Mouse (Mus musculus): ENCODE measurements at regions not wholly inside any gene's neighbourhood (a gene's known extent, or its start where the extent isn't known, plus 50 kb on each side); places are given as distances from the start of the nearest gene placed in this dataset.

DNA sequence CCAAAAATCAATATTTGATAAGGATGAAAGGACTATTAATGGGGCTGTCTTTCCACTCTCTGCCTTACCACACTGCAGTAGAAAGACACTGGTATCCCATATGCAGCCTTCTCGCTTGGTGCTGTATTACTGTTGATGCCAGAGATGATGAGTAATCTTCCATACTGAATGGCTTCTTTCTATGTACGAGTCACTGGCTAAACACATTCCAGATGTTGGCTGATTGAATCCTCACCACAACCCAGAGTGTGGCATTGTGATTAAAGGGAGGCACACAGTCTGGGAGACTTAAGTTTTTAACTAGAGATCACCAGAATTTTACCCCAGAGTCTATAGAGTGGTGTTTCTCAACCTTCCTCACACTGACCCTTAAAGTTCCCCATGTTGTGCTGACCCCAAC lies 84.9 kb upstream of the Ank start:
- no peak overlapping the region for H3K9ac ChIP-seq
- no peaks in the 10 kb centered on the region for H3K36me3 ChIP-seq (ENCODE audit: insufficient read depth)
- no peaks in the 10 kb centered on the region for H3K4me1 ChIP-seq (ENCODE audit: insufficient read depth)
- 62% methylated on average over 2 of the region's 2 CpGs for WGBS
- H3K4me2 ChIP-seq: no peak overlapping the region
- TF ChIP-seq CTCF (IDR thresholded peaks at IDR 0.05; ENCODE audit: low read depth): no peak
- DNase-seq: no peak
- H3K4me3 ChIP-seq (ENCODE audit: low read depth, low read length): no peak overlapping the region
- no peak for ATAC-seq (ENCODE audit: insufficient read depth)
- no peak overlapping the region for H3K27ac ChIP-seq (ENCODE audit: low read depth)
- no peaks in the 10 kb centered on the region for H3K27me3 ChIP-seq (ENCODE audit: insufficient read depth, low read length)
- H3K9me3 ChIP-seq (ENCODE audit: low read depth, low read length): no peaks in the 10 kb centered on the region

- Histone ChIP-seq H3K4me2 (no peak overlapping the region), H3K27me3 (ENCODE audit: insufficient read depth, low read length) (no peaks in the 10 kb centered on the region), H3K9ac (no peak overlapping the region), H3K27ac (ENCODE audit: low read depth) (no peak overlapping the region), H3K36me3 (ENCODE audit: insufficient read depth) (no peaks in the 10 kb centered on the region), H3K4me3 (ENCODE audit: low read depth, low read length) (no peak overlapping the region), H3K9me3 (ENCODE audit: low read depth, low read length) (no peaks in the 10 kb centered on the region), H3K4me1 (ENCODE audit: insufficient read depth) (no peaks in the 10 kb centered on the region)
- ATAC-seq (ENCODE audit: insufficient read depth) (no peak), DNase-seq (no peak)
- 90% methylated on average over 2 of the region's 2 CpGs for WGBS
- no peak for TF ChIP-seq CTCF (IDR thresholded peaks at IDR 0.05; ENCODE audit: low read depth)
Observed at GRCm38 (mm10) chr15:27390567-27390966, 75.9 kb upstream of the Ank start.

DNA sequence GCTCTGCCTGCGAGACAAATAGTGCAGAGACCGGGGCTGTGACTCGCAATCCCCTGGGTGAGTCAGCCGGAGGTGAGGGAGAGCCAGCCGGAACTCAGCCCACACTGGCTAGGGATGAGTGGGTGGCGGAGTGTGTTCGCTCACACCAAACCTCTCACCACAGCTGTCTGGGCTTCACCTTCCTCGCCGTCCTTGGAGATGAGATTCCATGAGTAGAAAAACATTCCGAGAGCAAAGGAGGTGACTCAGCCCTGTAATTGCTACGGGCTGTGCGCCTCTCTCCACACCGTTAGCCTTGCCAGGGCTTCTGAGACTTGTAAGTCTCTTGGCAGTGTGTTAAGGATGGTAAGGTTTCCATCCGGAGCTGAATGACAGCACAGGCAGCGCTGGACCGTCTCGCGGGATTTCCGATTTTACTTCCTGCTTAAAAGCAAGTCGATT lies 60.7 kb upstream of the Ank start:
- 66% methylated on average over 20 of the region's 20 CpGs for WGBS
- Histone ChIP-seq H3K9ac (no peak overlapping the region), H3K4me2 (peak overlapping the region; percentile 25; the same call in 1 of the 2 replicates), H3K27me3 (ENCODE audit: insufficient read depth, low read length) (no peaks in the 10 kb centered on the region), H3K4me3 (ENCODE audit: low read depth, low read length) (no peak overlapping the region), H3K36me3 (ENCODE audit: insufficient read depth) (no peaks in the 10 kb centered on the region), H3K9me3 (ENCODE audit: low read depth, low read length) (no peaks in the 10 kb centered on the region), H3K4me1 (ENCODE audit: insufficient read depth) (no peaks in the 10 kb centered on the region), H3K27ac (ENCODE audit: low read depth) (no peak overlapping the region)
- DNase-seq: peak; percentile 35
- no peak for ATAC-seq (ENCODE audit: insufficient read depth)
- TF ChIP-seq CTCF (IDR thresholded peaks at IDR 0.05; ENCODE audit: low read depth): no peak

DNA sequence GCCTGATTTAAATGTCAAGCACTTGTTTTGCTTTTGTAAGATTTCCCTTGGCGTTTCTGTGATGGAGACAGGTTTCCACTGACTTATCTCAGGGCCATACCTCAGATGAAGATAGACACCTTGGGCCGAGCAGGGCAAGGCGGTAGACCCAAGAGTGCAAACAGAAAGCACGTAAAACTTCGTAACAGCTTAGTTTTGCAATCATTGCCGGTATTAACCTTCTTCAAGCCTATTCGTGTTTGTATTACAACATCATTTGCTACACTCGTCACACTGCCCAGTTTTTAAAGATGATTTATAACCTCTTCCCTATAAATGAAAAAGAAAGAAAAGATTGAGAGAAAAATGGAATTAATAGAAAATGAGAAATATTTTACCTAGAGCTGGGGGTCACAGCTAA lies 56.6 kb upstream of the Ank start:
- TF ChIP-seq CTCF (IDR thresholded peaks at IDR 0.05; ENCODE audit: low read depth): no peak
- H3K4me1 ChIP-seq (ENCODE audit: insufficient read depth): no peaks in the 10 kb centered on the region
- H3K27me3 ChIP-seq (ENCODE audit: insufficient read depth, low read length): no peaks in the 10 kb centered on the region
- no peak overlapping the region for H3K9ac ChIP-seq
- H3K9me3 ChIP-seq (ENCODE audit: low read depth, low read length): no peaks in the 10 kb centered on the region
- 81% methylated on average over 8 of the region's 8 CpGs for WGBS
- no peak overlapping the region for H3K4me2 ChIP-seq
- H3K4me3 ChIP-seq (ENCODE audit: low read depth, low read length): no peak overlapping the region
- no peaks in the 10 kb centered on the region for H3K36me3 ChIP-seq (ENCODE audit: insufficient read depth)
- ATAC-seq (ENCODE audit: insufficient read depth) (no peak), DNase-seq (no peak)
- H3K27ac ChIP-seq (ENCODE audit: low read depth): no peak overlapping the region

DNA sequence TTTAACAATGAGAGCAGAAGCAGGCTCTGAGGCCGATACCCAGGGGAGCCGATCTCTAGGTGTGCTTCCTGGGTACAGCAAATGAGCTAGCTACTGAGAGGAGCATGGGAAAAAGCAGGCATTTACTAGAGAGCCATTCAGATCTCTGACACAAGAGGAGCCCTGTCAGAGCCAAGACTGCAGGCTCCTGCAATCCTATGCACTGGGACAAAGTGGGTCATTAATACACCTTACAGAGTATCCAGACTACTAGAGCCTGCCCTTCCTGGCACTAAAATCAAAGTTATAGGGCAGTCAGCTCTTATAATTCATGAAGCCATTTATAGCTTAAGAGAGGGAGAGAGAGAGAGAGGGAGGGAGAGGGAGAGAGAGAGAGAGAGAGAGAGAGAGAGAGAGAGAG lies 54.2 kb upstream of the Ank start:
- Histone ChIP-seq H3K27me3 (ENCODE audit: insufficient read depth, low read length) (no peaks in the 10 kb centered on the region), H3K9me3 (ENCODE audit: low read depth, low read length) (no peaks in the 10 kb centered on the region), H3K36me3 (ENCODE audit: insufficient read depth) (no peaks in the 10 kb centered on the region), H3K27ac (ENCODE audit: low read depth) (no peak overlapping the region), H3K4me1 (ENCODE audit: insufficient read depth) (no peaks in the 10 kb centered on the region), H3K9ac (no peak overlapping the region), H3K4me3 (ENCODE audit: low read depth, low read length) (no peak overlapping the region), H3K4me2 (no peak overlapping the region)
- DNase-seq (no peak), ATAC-seq (ENCODE audit: insufficient read depth) (no peak)
- TF ChIP-seq CTCF (IDR thresholded peaks at IDR 0.05; ENCODE audit: low read depth): no peak
- WGBS: 89% methylated on average over 2 of the region's 2 CpGs

DNA sequence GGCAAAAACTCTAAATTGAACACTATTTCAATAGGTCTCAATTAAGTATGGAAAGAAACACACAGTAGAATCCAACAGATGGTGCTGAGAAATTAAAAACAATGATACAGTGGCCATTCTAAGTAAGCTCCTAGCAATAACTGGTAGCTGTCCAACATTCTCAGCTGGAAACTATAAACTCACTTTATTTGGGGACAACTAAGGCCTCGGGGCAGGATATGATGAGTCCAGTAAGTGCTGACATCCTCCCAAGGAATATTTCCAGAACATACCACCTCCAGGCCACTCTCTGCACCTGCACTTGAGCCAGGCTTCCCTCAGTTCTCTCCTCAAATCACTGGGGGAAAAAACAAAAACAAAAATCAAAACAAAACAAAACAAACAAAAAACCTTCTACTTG lies 53.7 kb upstream of the Ank start:
- Histone ChIP-seq H3K9me3 (ENCODE audit: low read depth, low read length) (no peaks in the 10 kb centered on the region), H3K4me1 (ENCODE audit: insufficient read depth) (no peaks in the 10 kb centered on the region), H3K4me3 (ENCODE audit: low read depth, low read length) (no peak overlapping the region), H3K36me3 (ENCODE audit: insufficient read depth) (no peaks in the 10 kb centered on the region), H3K9ac (no peak overlapping the region), H3K4me2 (no peak overlapping the region), H3K27me3 (ENCODE audit: insufficient read depth, low read length) (no peaks in the 10 kb centered on the region), H3K27ac (ENCODE audit: low read depth) (no peak overlapping the region)
- ATAC-seq (ENCODE audit: insufficient read depth): no peak
- DNase-seq: peak; percentile 37
- WGBS: 46% methylated on average over 1 of the region's 1 CpGs
- TF ChIP-seq CTCF (IDR thresholded peaks at IDR 0.05; ENCODE audit: low read depth): no peak

DNA sequence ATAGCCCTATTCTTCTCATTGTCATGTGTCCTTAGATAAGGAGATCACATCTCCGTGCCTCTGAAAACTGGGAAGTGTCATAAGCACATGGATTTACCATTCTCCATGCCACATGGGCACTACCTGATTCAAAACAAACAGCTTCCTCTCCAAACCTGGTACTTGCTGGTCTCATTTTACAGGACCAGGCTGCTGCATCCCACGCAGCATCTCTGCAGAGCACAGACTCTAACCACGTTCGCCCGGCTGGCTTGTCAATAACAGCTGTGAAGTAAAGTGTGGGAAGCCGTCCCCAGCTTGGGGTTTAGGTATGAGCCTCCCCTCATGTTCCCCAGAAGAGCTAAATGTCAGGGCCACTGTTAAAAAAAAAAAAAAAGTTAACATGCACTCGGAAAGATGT lies 53.0 kb upstream of the Ank start:
- Histone ChIP-seq H3K4me3 (ENCODE audit: low read depth, low read length) (no peak overlapping the region), H3K36me3 (ENCODE audit: insufficient read depth) (no peaks in the 10 kb centered on the region), H3K9ac (no peak overlapping the region), H3K27me3 (ENCODE audit: insufficient read depth, low read length) (no peaks in the 10 kb centered on the region), H3K9me3 (ENCODE audit: low read depth, low read length) (no peaks in the 10 kb centered on the region), H3K27ac (ENCODE audit: low read depth) (no peak overlapping the region), H3K4me2 (no peak overlapping the region), H3K4me1 (ENCODE audit: insufficient read depth) (no peaks in the 10 kb centered on the region)
- no peak for ATAC-seq (ENCODE audit: insufficient read depth)
- 78% methylated on average over 7 of the region's 7 CpGs for WGBS
- DNase-seq: no peak
- TF ChIP-seq CTCF (IDR thresholded peaks at IDR 0.05; ENCODE audit: low read depth): no peak

DNA sequence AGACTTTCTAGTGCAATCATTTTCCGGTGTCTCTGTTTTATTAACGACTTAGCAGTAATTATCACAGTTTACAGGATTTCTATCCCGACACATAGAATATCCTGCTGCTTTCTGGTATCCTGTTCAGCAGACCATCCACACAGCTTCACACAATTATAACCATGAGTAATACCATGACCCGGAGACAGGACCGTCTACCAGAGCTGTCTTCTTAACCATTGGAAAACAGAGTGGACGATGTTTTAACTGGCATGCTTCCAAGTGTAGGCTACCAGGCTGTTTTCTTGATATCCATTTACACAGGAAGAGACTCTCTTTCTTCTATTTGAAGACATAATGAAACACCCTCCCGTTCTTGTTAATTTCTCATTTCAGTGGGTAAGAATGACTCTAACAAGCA lies 51.7 kb upstream of the Ank start:
- no peaks in the 10 kb centered on the region for H3K27me3 ChIP-seq (ENCODE audit: insufficient read depth, low read length)
- no peak overlapping the region for H3K9ac ChIP-seq
- no peaks in the 10 kb centered on the region for H3K4me1 ChIP-seq (ENCODE audit: insufficient read depth)
- ATAC-seq (ENCODE audit: insufficient read depth): no peak
- TF ChIP-seq CTCF (IDR thresholded peaks at IDR 0.05; ENCODE audit: low read depth): no peak
- WGBS: 50% methylated on average over 7 of the region's 7 CpGs
- no peak overlapping the region for H3K27ac ChIP-seq (ENCODE audit: low read depth)
- no peak overlapping the region for H3K4me3 ChIP-seq (ENCODE audit: low read depth, low read length)
- no peak overlapping the region for H3K4me2 ChIP-seq
- peak; percentile 34 for DNase-seq
- H3K36me3 ChIP-seq (ENCODE audit: insufficient read depth): no peaks in the 10 kb centered on the region
- no peaks in the 10 kb centered on the region for H3K9me3 ChIP-seq (ENCODE audit: low read depth, low read length)

Data from lung, embryonic 14.5 days (tissue).